Mouse (Mus musculus) embryonic fibroblast, embryonic 13.5 days (primary cell): ENCODE data around the gene Otub2. TPM values are rescaled to one million over a fixed set of nuclear protein-coding genes. Genes with fewer than 3 reads are reported as not detected.

Experiments
- H3K27ac ChIP-seq: 2 replicates; pipeline ENCODE4 v1.5.1; 2012; ENCODE audit warnings: low read length, control low read depth, inconsistent platforms; ENCODE audit not compliant: insufficient read depth
- H3K4me1 ChIP-seq: 2 replicates; pipeline ENCODE4 v1.6.1; 2011; ENCODE audit warnings: low read length; ENCODE audit not compliant: control insufficient read depth, insufficient read depth
- H3K4me3 ChIP-seq: 2 replicates; pipeline ENCODE4 v1.5.1; 2011; ENCODE audit warnings: mild to moderate bottlenecking, control low read depth, low read length; ENCODE audit not compliant: insufficient read depth
- CTCF ChIP-seq: IDR thresholded peaks from 2 replicates; pipeline ENCODE4 v1.5.1; 2011; ENCODE audit warnings: mild to moderate bottlenecking, control low read depth, low read length, moderate library complexity, borderline replicate concordance; ENCODE audit not compliant: insufficient read depth
- POLR2A ChIP-seq: IDR thresholded peaks from 2 replicates; pipeline ENCODE4 v1.6.1; 2011; ENCODE audit warnings: low read depth, mild to moderate bottlenecking, control low read depth, low read length, moderate library complexity
- polyA plus RNA-seq: library from polyadenylated mRNA; stranded (reverse); fragments of >200 nt; gene quantifications from 2 replicates; pipeline ENCODE4 v1.2.4, GENCODE M21; 2011; ENCODE audit warnings: low read depth; ENCODE audit not compliant: missing spikeins, insufficient read length

Otub2 gene
- polyA plus RNA-seq, 1 experiment: 13.3 TPM

DNA sequence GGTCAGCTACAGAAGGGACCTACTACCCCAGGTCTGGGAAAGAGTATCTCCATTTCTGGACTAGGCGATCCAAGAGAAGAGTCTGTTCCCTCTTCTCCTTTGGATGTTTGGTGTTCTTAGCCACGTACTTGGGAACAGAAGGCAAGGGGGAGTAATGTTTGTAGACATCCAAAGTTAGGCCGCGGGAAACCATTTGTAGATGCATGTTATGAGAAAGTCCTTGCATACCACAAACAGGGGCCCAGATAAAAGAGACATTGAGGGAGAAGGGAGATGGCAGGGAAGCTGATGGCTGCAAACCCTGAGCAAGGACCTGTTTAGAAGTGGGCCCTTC, 32.1 kb upstream of the Otub2 start:
- no peak for TF ChIP-seq CTCF
- TF ChIP-seq POLR2A: no peak
- no peak overlapping the region for H3K27ac ChIP-seq

DNA sequence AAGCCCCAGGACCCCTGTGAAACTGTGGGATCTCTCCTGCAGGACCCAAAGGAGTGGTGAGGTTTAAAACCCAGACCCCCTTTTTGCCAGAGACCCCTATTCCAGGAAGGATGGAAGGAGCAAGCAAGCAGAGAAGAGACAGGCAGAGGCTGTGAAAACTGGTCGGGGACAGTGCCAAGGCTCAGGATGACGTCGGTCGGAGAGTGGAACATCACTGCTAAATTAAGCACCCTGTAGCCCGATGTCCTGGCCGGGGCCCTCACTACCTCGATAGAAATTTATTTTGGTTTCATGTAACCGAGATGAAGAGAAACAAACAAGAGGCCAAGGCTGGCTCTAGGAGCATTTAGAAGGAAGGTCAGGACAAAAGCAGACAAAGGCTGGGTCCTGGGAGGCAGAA, 30.3 kb upstream of the Otub2 start:
- Histone ChIP-seq H3K4me1 (no peaks in the 10 kb centered on the region), H3K4me3 (no peak overlapping the region), H3K27ac (no peak overlapping the region)
- TF ChIP-seq CTCF: no peak
- TF ChIP-seq POLR2A: no peak

More for the DNA sequence above, 32.1 kb upstream of the Otub2 start:
- Histone ChIP-seq H3K4me1 (no peaks in the 10 kb centered on the region), H3K4me3 (no peak overlapping the region)

DNA sequence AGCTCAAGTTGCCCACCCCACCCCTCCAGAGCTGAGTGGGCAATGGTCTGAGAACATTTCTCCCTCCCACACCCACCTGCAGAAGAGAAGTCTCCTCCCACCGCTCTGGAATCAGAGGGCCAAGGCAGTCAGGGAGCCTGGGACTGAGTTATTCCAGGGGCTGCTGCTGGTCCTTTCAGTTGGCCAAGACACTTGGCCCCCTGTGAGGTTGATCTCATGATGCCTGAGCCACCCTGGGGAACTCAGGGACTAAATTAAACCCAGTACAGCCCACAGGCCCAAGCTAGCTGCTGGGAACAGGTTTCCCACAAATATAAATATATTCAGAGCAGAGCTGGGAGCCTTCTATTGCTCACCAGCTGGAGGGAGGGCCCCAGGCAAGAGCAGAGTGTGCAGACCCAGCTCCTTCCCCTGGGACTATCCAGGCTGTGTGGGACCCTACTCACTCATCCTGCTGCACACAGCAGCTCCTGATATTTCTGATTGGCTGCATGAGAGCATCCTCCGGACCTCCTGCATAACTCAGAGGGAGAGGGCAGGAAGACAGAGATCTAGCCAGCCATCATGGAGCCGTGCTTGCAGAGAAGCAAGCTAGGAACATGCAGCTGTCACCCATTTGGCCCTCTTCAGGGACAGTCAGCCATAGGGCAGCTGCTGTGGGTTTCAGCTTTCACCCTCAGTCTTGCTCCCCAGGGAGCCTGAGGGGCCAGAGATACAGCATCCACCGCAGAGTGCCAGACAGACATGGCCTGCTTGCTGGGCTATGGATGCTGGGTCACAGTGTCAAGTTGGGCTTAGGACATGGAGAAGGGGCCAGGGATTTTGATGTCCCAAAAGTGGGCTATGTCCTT, 29.3 kb upstream of the Otub2 start:
- H3K27ac ChIP-seq: no peak overlapping the region
- H3K4me3 ChIP-seq: no peak overlapping the region
- no peaks in the 10 kb centered on the region for H3K4me1 ChIP-seq
- TF ChIP-seq POLR2A (no peak), CTCF (no peak)

DNA sequence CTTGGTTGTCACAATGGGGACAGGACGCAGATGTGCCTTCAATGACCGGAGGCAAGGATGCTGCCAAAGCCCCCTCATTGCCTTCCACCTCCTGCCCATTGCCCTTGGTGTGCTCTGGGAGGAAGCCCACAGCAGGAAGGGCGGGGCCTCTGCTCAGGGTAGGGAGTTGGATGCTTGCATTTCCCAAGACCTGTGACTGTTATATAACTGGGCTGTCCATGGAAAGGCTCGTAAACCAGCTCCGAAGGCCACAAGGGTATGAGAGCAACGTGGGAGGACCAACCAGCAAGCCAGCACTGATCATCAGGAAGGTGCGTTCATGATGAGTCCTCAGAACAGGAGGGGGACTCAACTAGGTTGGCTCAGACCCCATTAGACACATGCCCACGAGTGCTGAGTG, 27.7 kb upstream of the Otub2 start:
- Histone ChIP-seq H3K4me1 (no peaks in the 10 kb centered on the region), H3K27ac (no peak overlapping the region), H3K4me3 (no peak overlapping the region)
- no peak for TF ChIP-seq POLR2A
- TF ChIP-seq CTCF: no peak

DNA sequence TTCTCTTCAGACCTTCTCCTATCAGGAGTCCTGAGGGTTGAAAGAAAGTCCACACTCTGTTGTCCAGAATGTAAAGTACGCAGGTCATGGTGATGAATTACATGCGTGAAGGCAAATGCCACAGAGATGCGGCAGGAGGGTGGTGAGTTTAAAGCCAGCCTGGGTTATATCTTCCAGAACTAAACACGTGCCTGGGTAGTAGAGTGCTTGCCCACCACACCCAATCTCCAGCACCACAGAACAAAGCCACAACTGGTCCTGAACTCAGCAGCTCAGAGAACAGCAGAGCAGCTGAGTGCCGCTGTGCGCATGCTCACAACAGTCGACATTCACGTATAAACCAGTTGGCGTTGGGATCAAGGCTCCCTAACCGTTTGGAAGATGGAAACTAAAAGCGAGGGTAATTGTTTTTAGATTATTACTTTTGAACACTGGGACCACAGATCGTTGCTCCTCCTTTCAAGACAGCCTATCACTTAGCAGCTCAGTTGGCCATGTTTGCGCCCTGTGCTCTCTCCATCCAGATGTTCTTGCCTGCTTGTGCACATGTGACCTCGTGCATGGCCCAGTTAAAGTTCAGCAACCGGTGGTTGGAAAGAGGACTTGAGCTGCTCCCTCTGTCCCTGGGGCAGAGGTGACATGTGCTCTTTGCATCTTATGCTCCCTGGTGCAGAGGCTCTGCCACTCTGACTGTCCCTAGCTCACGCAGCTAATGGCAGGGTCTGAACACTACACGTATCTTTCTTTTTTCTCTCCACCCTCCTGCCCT, 26.8 kb upstream of the Otub2 start:
- Histone ChIP-seq H3K4me3 (no peak overlapping the region), H3K4me1 (no peaks in the 10 kb centered on the region), H3K27ac (no peak overlapping the region)
- TF ChIP-seq CTCF (no peak), POLR2A (no peak)

DNA sequence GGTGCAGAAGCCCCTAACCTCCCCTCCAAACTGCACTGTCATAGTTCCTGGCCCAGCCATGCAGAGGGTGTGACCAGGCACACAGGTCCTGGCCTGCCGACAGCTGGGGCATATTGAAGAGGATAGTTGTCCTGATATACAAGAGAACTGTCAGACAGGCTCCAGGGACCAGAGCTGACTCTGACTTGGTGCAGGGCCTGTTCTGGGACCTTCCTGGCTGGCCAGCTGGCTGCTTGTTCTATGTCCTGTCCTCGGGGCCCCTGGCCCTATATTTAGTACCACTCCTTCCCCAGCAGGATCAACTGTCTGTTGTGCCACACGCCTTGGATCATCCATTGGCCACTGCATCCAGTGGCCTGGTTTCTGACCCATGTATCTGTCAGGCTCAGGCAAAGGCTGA, 26.1 kb upstream of the Otub2 start:
- Histone ChIP-seq H3K4me3 (no peak overlapping the region), H3K27ac (no peak overlapping the region), H3K4me1 (no peaks in the 10 kb centered on the region)
- TF ChIP-seq CTCF (no peak), POLR2A (no peak)

DNA sequence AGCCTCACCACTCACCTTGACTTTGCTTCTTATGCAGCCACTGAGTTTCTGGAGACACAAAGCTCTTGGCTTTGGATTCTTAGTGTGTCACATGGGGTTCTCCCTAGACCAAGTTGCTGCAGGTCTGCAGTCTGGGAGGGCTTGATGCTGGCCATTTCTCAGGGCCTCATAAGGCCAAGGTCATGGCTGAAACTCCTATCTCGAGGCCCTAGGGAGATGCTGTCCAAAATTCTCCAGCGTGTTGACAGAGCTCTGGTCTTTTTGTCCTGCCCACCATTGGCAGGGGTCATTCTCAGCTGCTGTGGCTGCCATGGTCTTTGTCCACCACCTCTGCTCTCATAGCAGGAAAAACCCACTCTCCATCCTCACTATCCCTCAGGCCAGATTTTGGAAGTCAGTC, 21.3 kb upstream of the Otub2 start:
- TF ChIP-seq POLR2A: no peak
- TF ChIP-seq CTCF: no peak
- Histone ChIP-seq H3K4me1 (no peaks in the 10 kb centered on the region), H3K4me3 (no peak overlapping the region), H3K27ac (no peak overlapping the region)

DNA sequence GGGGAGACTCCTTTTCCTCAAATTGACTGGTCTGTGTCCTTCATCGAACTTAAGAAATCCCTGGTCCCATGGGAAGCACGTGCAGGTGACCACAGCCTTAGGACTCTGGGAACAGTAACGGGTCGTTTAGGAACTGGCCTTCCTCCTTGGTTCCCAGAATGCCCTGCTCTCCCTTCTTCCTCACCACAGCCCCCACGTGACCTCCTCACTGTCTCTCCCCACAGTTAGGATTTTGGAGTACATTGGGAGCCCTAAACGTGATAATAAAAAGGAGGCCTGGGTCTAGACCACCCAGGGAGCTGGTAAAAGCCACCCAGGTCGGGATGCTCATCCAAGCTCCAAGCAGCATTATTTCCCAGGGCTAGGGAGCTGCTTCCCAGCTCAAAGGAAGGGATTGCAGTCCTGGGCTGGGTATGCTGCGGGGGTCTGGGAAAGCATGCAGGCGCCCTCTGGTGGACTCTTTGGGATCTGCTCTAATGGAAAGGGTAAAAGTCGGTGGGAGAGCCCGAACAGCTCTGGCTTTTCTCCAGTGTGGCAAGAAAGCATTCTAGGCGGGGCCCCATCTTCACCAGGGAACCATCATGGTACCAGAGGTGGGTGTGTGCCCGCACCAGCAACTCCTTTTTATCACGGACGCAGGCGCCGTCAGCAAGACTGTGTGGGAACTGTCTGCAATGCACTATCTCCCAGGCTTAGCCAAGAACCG, 20.7 kb upstream of the Otub2 start:
- no peak for TF ChIP-seq CTCF
- TF ChIP-seq POLR2A: no peak
- Histone ChIP-seq H3K4me3 (no peak overlapping the region), H3K4me1 (no peaks in the 10 kb centered on the region), H3K27ac (no peak overlapping the region)

DNA sequence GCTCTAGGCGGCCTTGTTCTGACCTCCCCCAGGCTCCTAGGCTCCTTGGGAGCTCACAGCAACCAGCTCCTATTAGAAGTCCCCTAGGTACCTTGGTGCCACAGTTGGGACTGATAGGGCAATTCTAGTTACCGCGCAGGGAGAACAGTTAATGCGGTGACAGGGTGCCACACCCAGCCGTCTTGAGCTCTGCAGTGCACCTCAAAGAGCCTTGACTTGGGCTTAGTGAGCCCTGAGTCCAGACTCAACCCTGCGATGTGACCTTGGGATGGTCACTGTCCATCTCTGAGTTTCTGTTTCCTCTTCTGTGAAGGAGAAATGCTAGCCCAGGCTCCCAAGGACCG, 20.2 kb upstream of the Otub2 start:
- no peak for TF ChIP-seq POLR2A
- TF ChIP-seq CTCF: no peak
- H3K4me1 ChIP-seq: no peaks in the 10 kb centered on the region
- no peak overlapping the region for H3K4me3 ChIP-seq
- no peak overlapping the region for H3K27ac ChIP-seq

DNA sequence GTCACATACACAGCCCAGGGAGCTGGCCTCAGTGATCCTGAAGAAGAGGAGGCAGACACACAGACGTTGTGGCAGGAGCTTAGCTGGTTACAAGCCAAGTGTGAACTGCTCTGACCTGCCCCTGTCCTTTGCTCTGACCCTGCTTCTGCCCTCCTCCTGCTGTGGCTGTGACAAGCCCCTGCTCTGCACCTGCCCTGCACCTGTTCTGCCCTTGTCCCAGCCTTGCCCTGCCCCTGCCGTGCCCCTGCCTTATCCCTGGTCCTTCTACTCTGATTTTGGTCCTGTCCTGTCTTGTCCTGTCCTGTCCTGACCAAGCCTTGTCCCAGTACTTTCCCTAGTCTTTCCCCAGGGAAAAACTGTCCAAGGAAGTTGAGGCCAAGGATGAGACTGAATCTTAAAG, 19.7 kb upstream of the Otub2 start:
- no peaks in the 10 kb centered on the region for H3K4me1 ChIP-seq
- TF ChIP-seq POLR2A: no peak
- H3K4me3 ChIP-seq: no peak overlapping the region
- no peak overlapping the region for H3K27ac ChIP-seq
